Mouse (Mus musculus): Measurements from ENCODE around the gene Bpgm. TPM values are rescaled to one million over a fixed set of nuclear protein-coding genes. Genes with fewer than 3 reads are reported as not detected.

Bpgm gene
- total and polyA plus RNA-seq, 3 experiments, result 4.1 to 34.7 (median 21.7) TPM

DNA sequence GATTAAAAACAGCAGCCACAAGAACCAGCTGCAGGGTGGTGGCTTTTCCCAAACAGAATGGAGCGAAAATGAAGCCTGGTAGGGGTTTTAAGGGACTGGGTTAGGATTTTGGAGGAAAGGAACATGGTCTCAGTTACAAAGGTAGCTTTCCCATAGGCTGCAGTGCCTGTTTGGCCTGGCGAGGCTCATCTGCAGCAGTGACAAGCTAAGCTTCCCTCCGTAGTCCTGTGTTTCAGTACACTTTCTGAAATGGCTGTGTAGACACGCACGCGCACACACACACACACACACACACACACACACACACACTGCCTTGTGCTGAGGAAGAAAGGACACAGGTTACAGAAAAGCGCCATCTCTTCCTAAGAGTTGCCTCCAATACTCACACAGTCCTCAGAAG lies 7.8 kb downstream of the Bpgm start:
- DNase-seq, result no peak

DNA sequence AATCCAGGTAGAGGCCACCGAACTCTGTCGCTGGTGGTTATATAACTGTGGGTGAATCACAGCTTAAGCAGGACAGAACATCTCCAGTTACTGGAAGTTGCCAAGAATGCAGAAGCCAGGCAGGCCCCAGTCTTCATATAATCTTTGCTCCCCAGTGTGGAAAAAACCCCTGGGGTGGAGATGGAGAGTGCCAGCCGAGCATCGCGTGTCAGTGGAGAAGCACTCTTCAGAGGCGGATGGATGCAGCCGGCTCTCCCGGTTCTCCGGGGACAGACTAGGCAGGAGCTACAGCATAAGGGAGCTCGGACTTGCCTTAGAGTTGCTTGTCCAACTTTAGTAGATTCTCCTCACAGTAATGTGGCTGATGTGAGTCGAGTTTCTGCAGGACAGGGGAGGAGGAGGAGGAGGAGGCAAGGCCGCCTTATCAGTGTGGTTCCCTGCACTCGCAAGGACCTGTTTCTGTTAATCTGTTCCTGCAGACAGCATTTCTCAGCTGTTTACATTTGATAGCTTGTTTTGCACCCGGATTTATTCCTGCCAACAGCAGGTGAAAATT lies 10.1 kb downstream of the Bpgm start:
- DNase-seq, result peak; percentile 9

DNA sequence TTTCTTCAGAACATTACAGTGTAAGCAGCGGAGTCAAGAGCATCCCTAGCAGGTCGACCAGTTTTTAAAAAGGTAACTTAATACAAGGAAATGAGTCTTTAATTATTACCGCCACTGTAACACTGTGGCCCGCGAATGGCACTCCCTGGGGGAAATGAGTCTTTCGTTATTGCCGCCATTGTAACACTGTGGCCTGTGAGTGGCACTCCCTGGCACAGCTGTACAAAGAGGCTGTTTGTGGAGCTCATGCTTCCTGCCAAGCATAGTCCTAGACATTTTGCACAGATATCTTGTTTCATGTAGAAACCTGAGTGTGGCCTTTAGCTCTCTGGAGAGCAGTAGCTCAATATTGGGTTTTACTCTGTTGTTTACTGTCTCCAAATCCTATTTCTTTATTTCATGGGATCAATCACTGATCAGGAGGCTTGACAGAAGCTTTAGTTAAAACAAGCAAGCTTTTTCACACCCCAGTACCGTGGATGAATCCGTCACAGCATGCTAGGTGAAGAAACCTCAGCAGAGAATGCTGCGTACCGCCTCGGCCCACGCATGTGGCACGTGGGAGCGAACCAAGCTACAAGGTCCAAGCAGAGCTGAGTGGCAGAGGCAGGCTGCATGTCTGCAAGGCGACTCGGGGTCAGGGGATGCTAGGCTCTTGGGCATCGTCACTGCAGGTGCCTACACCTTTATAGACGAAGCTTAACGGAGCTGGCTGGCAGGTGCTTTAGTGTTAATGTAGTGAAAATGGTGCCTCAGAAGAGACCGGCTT lies 17.5 kb downstream of the Bpgm start:
- DNase-seq, result no peak

DNA sequence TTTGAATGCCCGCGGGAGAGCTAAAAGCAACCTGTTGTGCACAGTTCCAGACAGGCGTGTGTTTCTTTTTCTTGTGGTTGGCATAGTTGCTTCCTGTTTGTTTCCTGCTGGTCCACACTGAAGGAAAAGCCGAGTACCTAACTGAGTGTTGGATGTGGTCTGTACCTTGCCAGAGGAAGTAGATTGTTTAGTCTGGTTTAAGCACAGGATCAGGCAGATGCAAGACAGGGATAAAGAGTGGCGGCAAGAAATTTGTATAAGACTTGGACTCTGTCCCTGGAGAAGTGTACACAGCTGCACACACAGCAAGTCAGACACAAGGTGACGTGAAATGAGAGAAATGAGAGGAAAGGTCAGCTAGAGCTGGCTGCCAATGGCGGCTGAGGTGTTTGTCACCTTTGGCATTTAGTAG lies 19.1 kb downstream of the Bpgm start:
- DNase-seq, result no peak

GRCm38 (mm10) chr6:34497991-34498625 lies 22.1 kb downstream of the Bpgm start:
- peak; percentile 47 for DNase-seq

DNA sequence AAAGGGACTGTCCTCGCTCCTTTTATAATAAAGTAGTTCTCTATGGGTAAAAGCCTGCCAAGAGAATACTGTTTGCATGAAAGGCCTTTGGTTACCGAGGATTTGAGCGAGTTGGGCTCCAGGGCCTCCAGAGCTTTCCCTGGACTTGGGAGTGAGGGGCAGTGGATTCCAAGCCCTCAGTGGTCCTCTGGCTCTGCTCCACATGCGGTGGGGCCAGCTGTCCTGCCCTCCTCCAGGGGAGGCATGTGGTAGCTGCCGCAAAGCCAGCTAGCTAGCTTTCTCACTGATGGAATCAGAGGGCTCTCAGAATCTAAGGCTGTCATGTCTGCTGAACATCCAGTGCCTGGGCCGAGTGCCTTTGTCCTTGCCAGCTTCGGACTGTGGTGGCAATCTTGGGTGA lies 26.3 kb downstream of the Bpgm start:
- no peak for DNase-seq

GRCm38 (mm10) chr6:34505957-34506356 lies 29.9 kb downstream of the Bpgm start:
- DNase-seq, result no peak

GRCm38 (mm10) chr6:34507581-34507980 lies 31.6 kb downstream of the Bpgm start:
- DNase-seq, result no peak

GRCm38 (mm10) chr6:34508016-34508415 lies 32.0 kb downstream of the Bpgm start:
- DNase-seq, result no peak

- DNase-seq, result no peak
Measured at GRCm38 (mm10) chr6:34510277-34510676, 34.3 kb downstream of the Bpgm start.

GRCm38 (mm10) chr6:34511410-34511809 lies 35.4 kb downstream of the Bpgm start:
- peak; percentile 33 for DNase-seq

GRCm38 (mm10) chr6:34512741-34513140 lies 36.7 kb downstream of the Bpgm start:
- DNase-seq, result no peak

GRCm38 (mm10) chr6:34514655-34515054 lies 38.6 kb downstream of the Bpgm start:
- no peak for DNase-seq

GRCm38 (mm10) chr6:34515098-34515782 lies 39.2 kb downstream of the Bpgm start:
- no peak for DNase-seq

GRCm38 (mm10) chr6:34515783-34516099 lies 39.7 kb downstream of the Bpgm start:
- DNase-seq, result no peak

GRCm38 (mm10) chr6:34517750-34518149 lies 41.7 kb downstream of the Bpgm start:
- DNase-seq, result no peak

DNA sequence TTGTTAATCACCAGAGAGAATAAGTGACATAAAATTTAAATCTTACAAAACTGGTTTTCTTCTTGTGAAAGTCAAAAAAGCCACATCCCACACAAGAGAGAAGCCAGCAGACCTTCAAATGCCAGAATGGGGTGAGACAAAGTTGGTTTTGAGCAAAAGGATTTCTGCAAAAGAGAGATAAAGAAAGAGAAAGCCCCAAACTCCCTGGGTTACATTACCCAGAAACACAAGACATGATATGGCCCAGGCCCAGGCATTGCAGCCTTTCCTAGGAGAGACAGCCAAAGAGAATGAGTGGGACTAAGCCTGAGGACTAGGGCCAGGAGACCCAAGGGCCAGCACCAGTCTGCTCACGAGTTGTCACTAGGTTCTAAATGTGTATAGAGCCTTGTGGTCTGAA lies 43.1 kb downstream of the Bpgm start:
- no peak for DNase-seq

DNA sequence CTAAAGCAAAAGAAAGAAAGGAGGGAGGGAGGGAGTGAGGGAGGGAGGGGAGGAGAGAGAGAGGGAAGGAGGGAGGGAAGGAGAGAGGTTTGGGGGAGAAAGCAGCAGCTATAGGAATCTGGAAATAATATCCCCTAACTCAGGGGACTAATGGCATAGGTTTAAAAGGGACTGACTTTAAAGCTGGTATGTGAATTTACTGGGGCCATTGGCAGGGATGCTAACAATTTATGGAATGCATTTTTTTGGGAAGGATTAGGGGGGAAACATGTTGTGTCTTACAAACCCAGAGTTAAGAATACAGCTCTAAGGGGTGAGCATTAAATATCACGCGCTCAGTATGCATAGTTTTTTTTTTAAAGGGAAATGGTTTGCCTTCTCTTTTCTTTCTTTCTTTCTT lies 44.5 kb downstream of the Bpgm start:
- no peak for DNase-seq

DNA sequence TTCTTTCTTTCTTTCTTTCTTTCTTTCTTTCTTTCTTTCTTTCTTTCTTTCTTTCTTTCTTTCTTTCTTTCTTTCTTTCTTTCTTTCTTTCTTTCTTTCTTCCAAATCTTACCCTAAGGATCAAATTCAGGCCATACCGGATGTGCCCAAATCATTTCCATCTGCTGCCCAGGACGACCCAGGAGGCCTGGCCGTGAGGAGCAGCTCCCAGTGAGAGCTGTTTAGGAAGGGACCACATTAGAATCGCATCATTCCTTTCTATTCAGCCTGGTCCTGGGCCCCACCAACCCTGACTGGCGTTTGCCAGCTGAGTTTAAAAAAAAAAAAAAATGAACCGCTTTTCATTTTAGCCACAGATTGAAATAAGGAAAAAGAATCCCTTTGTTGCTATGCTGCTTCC lies 44.9 kb downstream of the Bpgm start:
- DNase-seq, result no peak

DNA sequence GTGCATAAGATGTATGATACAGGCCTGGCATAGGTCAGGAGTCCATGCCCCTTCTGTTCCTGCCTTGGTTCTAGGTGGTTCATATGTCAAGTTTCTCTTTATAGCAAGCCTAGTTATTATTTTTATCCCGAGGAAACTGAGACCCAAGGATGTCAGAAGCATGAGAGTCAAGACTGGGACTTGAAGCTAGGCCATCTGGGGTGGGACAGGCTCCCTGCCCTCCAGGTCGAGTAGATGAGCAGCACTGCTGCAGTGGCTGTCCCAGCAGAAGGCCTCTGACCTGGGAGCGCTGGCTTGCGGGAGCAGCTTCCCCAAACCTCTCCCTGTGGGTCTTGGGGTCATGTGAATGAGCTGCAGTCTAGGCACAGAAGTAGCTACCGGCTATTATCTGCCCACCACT lies 47.5 kb downstream of the Bpgm start:
- no peak for DNase-seq

DNA sequence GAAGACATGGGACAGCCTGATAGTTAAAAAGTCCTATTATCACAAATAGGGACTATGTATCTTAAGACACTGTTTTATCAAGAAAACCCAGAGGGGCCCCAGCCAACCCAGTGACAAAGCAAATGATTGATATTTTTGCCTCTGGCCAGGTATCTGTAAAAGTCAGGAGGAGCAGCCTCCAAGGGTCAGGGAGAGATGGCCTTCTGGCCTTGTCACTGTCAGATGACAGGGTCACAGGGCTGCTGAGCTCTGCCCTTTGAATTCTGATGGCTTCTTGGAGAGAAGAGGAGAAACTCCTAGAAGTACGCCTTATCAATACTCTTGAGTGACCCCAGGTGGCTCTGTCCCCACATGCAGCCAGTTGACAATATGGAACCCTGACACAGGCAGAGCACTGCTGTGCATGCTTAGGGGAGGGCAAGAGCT lies 49.5 kb downstream of the Bpgm start:
- no peak for DNase-seq

DNA sequence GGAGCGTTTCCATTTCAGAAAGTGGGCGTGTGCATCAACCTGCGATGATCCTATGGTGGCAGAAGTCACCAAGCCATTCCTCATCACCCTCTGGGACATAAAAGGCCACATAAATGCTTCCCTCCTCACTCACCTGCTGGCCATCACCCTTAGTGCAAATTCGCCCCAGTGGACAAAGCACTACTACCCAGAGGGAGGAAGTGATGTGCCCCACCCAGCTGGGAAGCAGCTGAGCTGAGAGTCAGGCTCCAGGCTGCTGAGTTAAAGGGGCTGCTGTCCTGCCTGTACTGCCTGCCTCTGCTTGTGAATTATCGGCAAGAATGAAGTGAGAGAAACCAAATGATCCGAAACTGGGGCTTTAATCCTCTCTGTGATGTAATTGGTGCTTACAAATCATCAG lies 49.9 kb downstream of the Bpgm start:
- no peak for DNase-seq

GRCm38 (mm10) chr6:34526389-34526788 lies 50.4 kb downstream of the Bpgm start:
- DNase-seq, result no peak
